Comparison of ENCODE assay signal across 25 mouse cellular contexts in the genomic region with DNA sequence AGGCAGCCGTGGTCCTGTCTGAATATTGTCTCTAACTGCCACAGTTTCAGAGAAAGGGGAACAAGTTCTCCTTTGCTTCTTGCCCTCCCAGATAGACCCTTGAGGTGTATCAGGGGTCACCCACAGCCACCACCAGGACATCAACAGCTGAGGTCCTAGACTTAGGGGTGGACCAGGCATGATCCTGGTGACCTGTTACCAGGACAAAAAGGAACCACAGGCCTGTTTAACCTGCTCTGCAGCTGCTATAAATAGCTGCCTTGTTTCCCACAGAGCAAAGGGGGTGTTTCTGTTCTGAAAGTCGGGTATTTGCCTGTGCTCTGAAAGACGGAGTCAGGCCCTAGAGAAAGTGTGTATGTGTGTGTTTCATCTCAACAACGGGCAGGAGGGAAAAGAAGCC. TPM values are rescaled to one million over a fixed set of nuclear protein-coding genes. Genes with fewer than 3 reads are reported as not detected.
A peak's percentile ranks its signal among the peaks of the same experiment; 100 is the strongest.
DNase-seq lines count a peak whose midpoint lies in the region; ATAC-seq and TF ChIP-seq lines count a peak whose summit lies in the region.
"Had no signal": no experiment of that assay in that cellular context is flagged by ENCODE, and none has a peak within 500 bp of the region (broad histone marks: within the 10 kb centered on the region; RNA-seq: fewer than 3 reads in every experiment).

No protein-coding gene starts in this region.

- H3K4me2 ChIP-seq in stomach, embryonic 16.5 days (ENCODE audit: low read depth, low read length) = peak overlapping the region; percentile 9; the same call in 1 of the 2 replicates
- H3K4me2 ChIP-seq in forebrain, postnatal 0 days (ENCODE audit: low read depth) = no peak overlapping the region
- H3K4me2 ChIP-seq: embryonic facial prominence, embryonic 13.5 days; forebrain, embryonic 12.5 days; heart, embryonic 13.5 days; hindbrain, embryonic 14.5 days; limb, embryonic 12.5 days; liver, embryonic 11.5 days; midbrain, embryonic 11.5 days had no signal

- no peak for TF ChIP-seq CTCF in lung, adult 2 months (IDR thresholded peaks at IDR 0.05; ENCODE audit: insufficient read depth, low read length)
- TF ChIP-seq CTCF in forebrain, postnatal 0 days (IDR thresholded peaks at IDR 0.05; ENCODE audit: low read depth) = no peak

- peak; percentile 59 for DNase-seq in kidney, adult 11 months
- DNase-seq in kidney, postnatal 10 days = no peak
- peak; percentile 20 for DNase-seq in lung, adult 2 months
- no peak for DNase-seq in lung, postnatal 4 days
- DNase-seq in lung, postnatal 25 days (ENCODE audit: low spot score) = peak; percentile 41
- DNase-seq in forebrain, postnatal 0 days = no peak
- DNase-seq: adrenal gland, postnatal 25 days; cerebellum, adult 8-10 months; cerebellum, postnatal 36 days; embryo, embryonic 11 days; heart, adult 11 months; heart, postnatal 36 days; liver, postnatal 0 days; right cerebral cortex, adult 18-20 months; thymus, postnatal 14 days had no signal

- no peak overlapping the region for H3K4me3 ChIP-seq in lung, adult 2 months (replicated peaks; ENCODE audit: extremely low read depth, low read depth, low read length)
- H3K4me3 ChIP-seq in stomach, embryonic 16.5 days (replicated peaks; ENCODE audit: low read length) = no peak overlapping the region
- no peak overlapping the region for H3K4me3 ChIP-seq in forebrain, postnatal 0 days (ENCODE audit: low read depth, low read length)
- H3K4me3 ChIP-seq: embryonic facial prominence, embryonic 13.5 days; erythroblast, embryonic 14.5 days; forebrain, embryonic 12.5 days; heart, embryonic 13.5 days; limb, embryonic 12.5 days had no signal

- no peaks in the 10 kb centered on the region for H3K9me3 ChIP-seq in stomach, embryonic 16.5 days (replicated peaks; ENCODE audit: control insufficient read depth, low read length)
- no peaks in the 10 kb centered on the region for H3K9me3 ChIP-seq in forebrain, postnatal 0 days (ENCODE audit: low read length)
- H3K9me3 ChIP-seq: embryonic facial prominence, embryonic 13.5 days; forebrain, embryonic 12.5 days; heart, embryonic 13.5 days; limb, embryonic 12.5 days had no signal

- H3K27me3 ChIP-seq in stomach, embryonic 16.5 days (ENCODE audit: control insufficient read depth, insufficient read depth, low read length) = peaks cover 3% of the 10 kb centered on the region
- H3K27me3 ChIP-seq in forebrain, postnatal 0 days (ENCODE audit: insufficient read depth, low read length) = no peaks in the 10 kb centered on the region

- no peak overlapping the region for H3K9ac ChIP-seq in stomach, embryonic 16.5 days (ENCODE audit: low read length)
- no peak overlapping the region for H3K9ac ChIP-seq in forebrain, postnatal 0 days
- H3K9ac ChIP-seq: embryonic facial prominence, embryonic 13.5 days; forebrain, embryonic 12.5 days; heart, embryonic 13.5 days; hindbrain, embryonic 14.5 days; limb, embryonic 12.5 days; liver, postnatal 0 days had no signal

- peak overlapping the region; percentile 64 for H3K27ac ChIP-seq in stomach, embryonic 16.5 days (ENCODE audit: low read length)
- no peak overlapping the region for H3K27ac ChIP-seq in forebrain, postnatal 0 days (ENCODE audit: low read depth, low read length)
- H3K27ac ChIP-seq: embryonic facial prominence, embryonic 13.5 days; forebrain, embryonic 12.5 days; heart, embryonic 13.5 days; hindbrain, embryonic 14.5 days; limb, embryonic 12.5 days had no signal

- ATAC-seq in stomach, embryonic 16.5 days (ENCODE audit: insufficient read depth, low FRiP score) = no peak
- no peak for ATAC-seq in forebrain, postnatal 0 days
- ATAC-seq: inflammation-experienced regulatory T-cells, adult 6 months; liver, postnatal 0 days had no signal

- H3K36me3 ChIP-seq in stomach, embryonic 16.5 days (ENCODE audit: control insufficient read depth, insufficient read depth, low read length) = peaks cover 16% of the 10 kb centered on the region; the same call in 1 of the 2 replicates
- peaks cover 53% of the 10 kb centered on the region for H3K36me3 ChIP-seq in forebrain, postnatal 0 days (ENCODE audit: insufficient read depth)
- H3K36me3 ChIP-seq: forebrain, embryonic 12.5 days; limb, embryonic 12.5 days had no signal

- no peak for TF ChIP-seq POLR2A in lung, adult 2 months (IDR thresholded peaks at IDR 0.05; ENCODE audit: borderline replicate concordance, extremely low read depth, low read depth, low read length)

- WGBS in lung, adult 2 months = 55% methylated on average over 4 of the region's 4 CpGs
- WGBS in stomach, embryonic 16.5 days = 56% methylated on average over 4 of the region's 4 CpGs
- 68% methylated on average over 4 of the region's 4 CpGs for WGBS in forebrain, postnatal 0 days

- H3K4me1 ChIP-seq in lung, adult 2 months (ENCODE audit: control insufficient read depth, insufficient read depth, low read length) = no peaks in the 10 kb centered on the region
- H3K4me1 ChIP-seq in stomach, embryonic 16.5 days (ENCODE audit: control insufficient read depth, insufficient read depth, low read length) = peaks cover 4% of the 10 kb centered on the region; the same call in 1 of the 2 replicates
- H3K4me1 ChIP-seq in forebrain, postnatal 0 days (ENCODE audit: insufficient read depth) = no peaks in the 10 kb centered on the region

RNA-seq across cellular contexts. Expression of a gene that starts 29.2 kb away (rescaled TPM):
- polyA plus RNA-seq in lung, adult 2 months (2012; rRNA removed) = 14.5 and 38.8 TPM in 2 replicates
- polyA plus RNA-seq in stomach, embryonic 16.5 days (2015; fragmentation: Nextera tagmentation; extraction: Ambion mirVana) = 2.3 and 2.9 TPM in 2 replicates
- 59.1 and 74.1 TPM in 2 replicates for total RNA-seq in forebrain, postnatal 0 days (2014; rRNA removed)
- polyA plus RNA-seq in forebrain, postnatal 0 days (2015; fragmentation: Nextera tagmentation; extraction: Ambion mirVana) = 2.2 and 3.9 TPM in 2 replicates
- polyA plus RNA-seq: erythroblast, embryonic 14.5 days had no signal

Comparison
In these comparisons a context has a peak if more than half of its experiments do, and no peak if none do; other contexts are left out.
1. DNase-seq: peak in kidney, adult 11 months (single experiment), lung, adult 2 months (single experiment) and lung, postnatal 25 days (single experiment); none in kidney, postnatal 10 days (single experiment), lung, postnatal 4 days (0 of 2) and forebrain, postnatal 0 days (single experiment).